Mouse (Mus musculus): ENCODE data around the gene Fam98b.

The Fam98b gene

DNA sequence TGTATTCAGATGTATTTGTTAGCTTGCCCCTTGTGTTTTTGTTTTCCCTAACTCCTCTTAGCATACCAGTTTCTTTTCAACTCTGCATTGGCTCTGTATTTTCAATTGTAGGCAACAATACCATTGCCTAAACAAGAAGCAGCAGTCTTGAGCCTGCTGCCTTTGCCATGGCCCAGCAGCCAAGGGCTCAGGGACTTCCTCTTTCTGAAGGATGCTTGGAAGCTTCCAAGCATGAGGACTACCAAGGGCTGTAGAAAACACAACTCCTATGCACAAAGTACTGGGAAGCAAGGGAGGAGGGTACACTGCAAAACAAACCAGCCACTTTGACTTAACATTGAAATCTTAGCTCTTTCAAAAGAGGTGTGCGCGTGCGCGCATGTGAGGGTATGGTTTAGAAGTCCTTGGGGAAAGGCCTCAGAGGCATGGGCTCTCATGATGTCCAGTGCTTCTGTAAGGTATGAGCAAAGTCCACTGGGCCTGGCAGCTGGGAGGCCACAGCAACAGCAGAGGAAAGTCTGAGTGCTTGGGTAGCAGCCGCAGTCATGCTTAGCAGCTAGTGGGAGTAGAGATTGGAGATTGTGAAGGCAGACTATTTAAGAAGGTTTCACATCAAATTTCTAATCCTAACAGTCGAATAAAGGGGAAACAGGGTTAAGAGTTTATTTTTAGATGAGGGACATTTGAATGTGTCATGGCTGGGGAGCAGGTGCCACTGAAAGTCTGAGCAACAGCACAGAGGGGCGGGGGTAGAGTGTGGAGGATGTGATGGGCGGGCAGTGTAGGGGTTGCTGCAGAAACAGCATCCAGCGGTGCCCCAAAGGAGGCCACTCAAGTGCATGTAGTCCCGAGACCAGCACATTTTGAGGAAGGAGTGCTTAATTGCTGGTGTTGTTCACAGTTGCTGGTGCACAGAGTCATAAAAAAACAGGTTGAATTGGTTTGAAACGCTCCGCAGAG lies 54.1 kb downstream of the Fam98b start:
- no peak for DNase-seq (ENCODE audit: low read depth, low spot score)

DNA sequence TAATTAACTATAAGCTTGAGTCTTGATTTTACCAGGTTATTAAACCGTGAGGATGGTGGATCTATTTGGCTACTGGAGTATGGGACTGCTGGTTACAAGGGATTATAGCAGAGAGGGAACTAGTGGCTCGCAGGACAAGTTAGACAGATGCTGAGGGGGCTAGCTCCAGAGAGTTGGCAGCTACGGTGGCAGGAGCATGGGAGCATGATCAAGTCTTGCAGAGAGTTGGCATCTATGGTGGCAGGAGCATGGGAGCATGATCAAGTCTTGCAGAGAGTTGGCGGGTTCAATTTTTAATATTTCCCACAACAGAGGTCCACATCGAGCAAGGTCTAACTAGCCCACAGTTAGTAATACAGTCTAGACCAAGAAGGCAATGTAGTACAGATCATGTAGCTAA lies 55.4 kb downstream of the Fam98b start:
- no peak for DNase-seq (ENCODE audit: low read depth, low spot score)

DNA sequence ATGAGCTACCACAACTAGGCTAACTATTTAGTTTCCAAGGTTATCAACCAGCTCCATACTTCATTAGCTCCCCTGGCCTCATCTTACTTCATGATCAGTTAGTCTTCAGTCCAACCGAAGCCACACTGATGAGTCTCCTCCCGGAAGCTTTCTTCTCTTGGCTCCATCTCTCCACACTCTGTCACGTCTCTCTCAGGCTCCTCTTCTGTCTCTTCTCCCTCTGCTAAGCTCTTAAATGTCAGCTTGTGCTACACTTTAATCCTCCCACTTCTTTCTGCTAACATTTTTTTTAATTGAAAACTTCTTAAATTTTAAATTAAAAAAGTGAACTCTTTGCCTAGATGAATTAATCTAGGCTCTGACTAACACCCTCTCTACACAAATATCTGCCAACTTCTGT lies 58.4 kb downstream of the Fam98b start:
- DNase-seq (ENCODE audit: low read depth, low spot score): no peak

DNA sequence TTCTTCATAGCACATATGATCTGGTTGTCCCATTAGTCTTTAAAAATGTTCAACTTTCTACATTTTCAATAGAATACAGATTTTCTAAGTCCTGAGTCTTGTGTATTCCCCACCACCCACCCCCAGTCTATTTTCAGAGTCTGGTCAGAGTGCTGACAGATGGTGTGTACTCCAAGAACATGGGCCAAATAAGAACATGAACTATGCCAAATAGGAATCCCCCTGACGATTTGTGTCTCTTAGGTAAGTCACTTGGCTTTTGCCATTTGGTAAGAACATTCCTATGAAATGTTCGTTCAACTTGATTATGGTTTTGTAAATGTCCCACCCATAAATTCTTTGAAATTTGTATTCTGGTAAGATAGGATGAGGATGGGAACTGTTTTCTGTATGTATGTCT lies 59.5 kb downstream of the Fam98b start:
- no peak for DNase-seq (ENCODE audit: low read depth, low spot score)

DNA sequence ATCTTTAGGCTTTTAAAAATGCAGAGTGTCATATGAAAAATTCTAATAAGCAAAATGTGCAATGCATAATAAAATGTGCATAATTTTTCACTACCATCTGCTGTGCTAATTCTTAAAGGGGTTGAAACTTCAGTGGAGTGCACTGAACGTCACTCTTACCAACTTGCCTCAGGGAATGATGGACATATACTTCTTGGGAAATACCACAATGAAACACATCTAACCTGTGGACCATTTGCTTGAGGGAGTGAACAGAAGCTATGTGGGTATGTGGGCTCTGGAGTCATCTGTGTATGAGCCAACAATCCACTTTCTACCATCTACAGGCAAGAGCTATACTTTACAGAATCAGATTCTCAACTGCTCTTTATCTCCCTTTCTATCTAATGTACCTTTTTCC lies 61.8 kb downstream of the Fam98b start:
- DNase-seq (ENCODE audit: low read depth, low spot score): no peak

DNA sequence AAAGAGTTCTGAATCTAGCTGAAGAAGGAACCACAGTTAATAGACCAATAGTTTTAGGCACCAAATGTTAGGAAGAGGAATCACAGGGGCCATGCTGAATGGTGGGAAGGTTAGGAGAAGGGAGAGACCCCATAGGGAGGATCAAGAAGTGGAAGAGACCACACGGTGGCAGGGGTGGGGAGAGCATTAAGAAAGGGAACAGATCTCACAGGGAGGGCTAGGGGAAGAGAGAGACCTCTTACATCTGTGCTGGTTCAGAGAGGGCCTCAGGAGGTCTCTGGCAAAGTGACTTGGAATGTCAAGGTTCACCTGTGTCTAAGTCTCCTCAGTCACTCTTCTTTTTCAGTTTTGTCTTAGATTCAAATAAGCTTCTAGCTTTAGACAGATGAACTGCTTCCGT lies 62.5 kb downstream of the Fam98b start:
- no peak for DNase-seq (ENCODE audit: low read depth, low spot score)

DNA sequence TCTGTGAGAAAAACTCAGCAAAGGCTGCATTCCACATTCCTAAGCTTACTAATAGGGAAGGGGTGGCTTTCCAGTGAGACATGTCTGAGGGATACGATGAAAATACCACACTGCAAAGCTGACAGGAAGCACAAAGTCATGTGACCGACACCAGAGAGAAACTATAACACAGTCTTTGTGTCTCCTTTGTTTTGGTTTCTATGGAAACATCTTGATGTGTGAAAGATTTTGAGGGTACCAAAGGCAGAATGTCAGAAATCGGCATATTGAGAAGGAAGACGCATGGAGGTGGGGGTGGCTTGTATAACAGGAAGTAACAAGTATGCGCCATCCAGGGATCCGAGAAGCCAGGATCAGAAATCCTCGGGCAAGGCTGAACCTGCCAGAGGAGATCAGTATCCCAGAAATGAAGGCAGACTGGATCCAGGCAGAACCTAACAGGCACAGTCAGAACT lies 62.9 kb downstream of the Fam98b start:
- no peak for DNase-seq (ENCODE audit: low read depth, low spot score)

DNA sequence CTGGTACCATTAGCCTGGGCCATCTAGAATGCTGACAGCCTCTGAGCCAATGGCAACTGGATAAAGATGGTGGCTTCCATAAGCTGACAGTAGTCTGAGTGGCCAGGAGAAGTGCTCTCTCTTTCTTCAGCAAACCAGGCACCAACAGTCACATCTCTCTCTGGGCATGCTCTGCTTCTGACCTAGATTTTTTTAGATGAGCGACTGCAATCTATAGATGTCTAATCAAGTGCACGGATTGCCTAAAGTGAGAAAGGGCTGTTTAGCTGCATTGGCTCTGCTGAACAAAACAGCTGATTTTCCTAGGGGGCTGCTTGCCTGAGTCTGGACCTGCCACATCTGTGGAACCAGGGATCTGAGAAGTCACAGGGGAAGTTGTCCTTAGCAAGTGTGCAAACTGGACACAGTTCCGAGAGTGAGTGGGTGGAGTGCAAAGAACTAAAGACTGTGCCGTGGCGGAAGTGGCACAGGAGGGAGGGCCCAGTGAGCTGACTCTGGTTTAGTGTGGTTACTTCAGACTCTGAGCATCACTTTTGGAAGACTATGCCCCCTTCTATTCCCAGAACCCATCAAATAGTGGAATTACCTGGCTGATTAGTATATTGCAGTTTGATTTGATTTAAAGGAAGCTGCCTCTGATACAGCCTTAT lies 64.2 kb downstream of the Fam98b start:
- no peak for DNase-seq (ENCODE audit: low read depth, low spot score)

DNA sequence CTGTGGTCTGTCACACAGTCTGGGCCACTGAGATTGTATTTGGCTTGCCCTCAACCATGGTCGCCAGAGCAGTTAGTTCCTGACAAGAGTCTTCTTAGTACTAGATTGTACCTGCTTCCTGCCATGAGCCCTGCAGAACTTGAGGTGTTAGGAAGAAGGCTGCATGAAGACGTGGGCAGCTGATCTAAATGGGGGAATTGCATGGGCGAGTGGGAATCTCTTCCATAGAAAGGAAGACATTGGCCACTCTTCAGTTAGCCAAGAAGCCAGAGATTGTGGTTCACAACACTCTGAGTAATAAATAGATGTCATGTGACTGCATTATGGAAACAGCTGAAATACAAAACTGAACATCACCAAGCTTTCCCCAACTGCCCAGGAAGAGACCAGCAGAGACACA lies 69.5 kb downstream of the Fam98b start:
- no peak for DNase-seq (ENCODE audit: low read depth, low spot score)
